In the genomic region with DNA sequence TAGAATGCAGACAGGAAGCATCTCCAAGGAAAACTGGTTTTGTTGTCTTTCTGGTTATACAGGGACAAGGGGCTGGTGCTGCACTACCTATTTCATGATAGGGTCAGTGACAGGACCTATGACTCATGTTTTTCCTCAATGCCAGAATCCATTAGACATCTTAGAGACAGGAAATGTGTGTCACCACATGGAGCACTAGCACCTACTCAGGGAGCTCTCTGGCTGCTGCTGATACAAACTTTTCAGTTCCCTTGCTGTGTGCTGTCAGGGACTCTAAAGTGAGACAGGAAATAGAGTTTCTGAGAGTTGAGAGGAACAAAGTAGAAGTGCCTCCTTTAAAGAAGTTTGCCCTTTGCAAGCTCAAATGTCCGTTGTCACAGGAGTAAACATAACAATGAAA, we compare ENCODE assay signal across 18 mouse cellular contexts. TPM values are rescaled to one million over a fixed set of nuclear protein-coding genes. Genes with fewer than 3 reads are reported as not detected.
A peak's percentile ranks its signal among the peaks of the same experiment; 100 is the strongest.
DNase-seq lines count a peak whose midpoint lies in the region; ATAC-seq and TF ChIP-seq lines count a peak whose summit lies in the region.
"Had no signal": no experiment of that assay in that cellular context is flagged by ENCODE, and none has a peak within 500 bp of the region (broad histone marks: within the 10 kb centered on the region; RNA-seq: fewer than 3 reads in every experiment).

No protein-coding gene starts in this region.

- H3K4me2 ChIP-seq in heart, embryonic 13.5 days = no peak overlapping the region
- H3K4me2 ChIP-seq: embryonic facial prominence, embryonic 12.5 days; hindbrain, embryonic 15.5 days; limb, embryonic 13.5 days; midbrain, embryonic 12.5 days had no signal

- 0 out of 2 replicates have a peak overlapping the region, but pooled peaks have one; percentile 24 for H3K27ac ChIP-seq in heart, embryonic 13.5 days (replicated peaks)
- H3K27ac ChIP-seq in thymus, adult 2 months (ENCODE audit: control insufficient read depth, insufficient read depth, low read length) = no peak overlapping the region
- H3K27ac ChIP-seq: embryonic facial prominence, embryonic 12.5 days; heart, adult 2 months; hindbrain, embryonic 15.5 days; limb, embryonic 13.5 days; midbrain, embryonic 12.5 days had no signal

- H3K27me3 ChIP-seq in heart, embryonic 13.5 days (replicated peaks) = no peaks in the 10 kb centered on the region
- H3K27me3 ChIP-seq in thymus, adult 2 months (ENCODE audit: control insufficient read depth, insufficient read depth, low read length) = no peaks in the 10 kb centered on the region
- H3K27me3 ChIP-seq: embryonic facial prominence, embryonic 12.5 days; hindbrain, embryonic 15.5 days; limb, embryonic 13.5 days; midbrain, embryonic 12.5 days had no signal

- H3K9ac ChIP-seq in heart, embryonic 13.5 days = no peak overlapping the region
- H3K9ac ChIP-seq: embryonic facial prominence, embryonic 12.5 days; hindbrain, embryonic 15.5 days; limb, embryonic 13.5 days; midbrain, embryonic 12.5 days had no signal

- ATAC-seq in heart, embryonic 13.5 days (ENCODE audit: extremely low read depth, insufficient number of reproducible peaks, low FRiP score, low TSS enrichment) = no peak
- ATAC-seq in megakaryocyte, adult 5-6 weeks (ENCODE audit: poor library complexity, severe bottlenecking) = peak; percentile 6; the same call in 1 of the 2 replicates

- intact Hi-C loops in heart, postnatal 25 days (cut with DNase I) = no loop called here

- TF ChIP-seq CTCF in thymus, adult 2 months (IDR thresholded peaks at IDR 0.05; ENCODE audit: borderline replicate concordance, control insufficient read depth, extremely low read depth, insufficient read depth, low read length, poor library complexity) = no peak

- H3K4me1 ChIP-seq in heart, embryonic 13.5 days = 0 out of 2 replicates have a peak, but pooled peaks cover 7% of the 10 kb centered on the region
- peaks cover 11% of the 10 kb centered on the region for H3K4me1 ChIP-seq in thymus, adult 2 months (replicated peaks; ENCODE audit: control insufficient read depth, insufficient read depth, low read length)
- H3K4me1 ChIP-seq: embryonic facial prominence, embryonic 12.5 days; hindbrain, embryonic 15.5 days; limb, embryonic 13.5 days; midbrain, embryonic 12.5 days had no signal

- DNase-seq in heart, postnatal 25 days (ENCODE audit: low spot score) = no peak
- DNase-seq in A20 (ENCODE audit: low read depth, low spot score) = peak; percentile 40
- DNase-seq in T-cell, adult 2 months (ENCODE audit: low spot score) = peak; percentile 17
- no peak for DNase-seq in layer of hippocampus, postnatal 25 days (ENCODE audit: extremely low spot score in 1 of 2, low spot score in 1 of 2)
- no peak for DNase-seq in thymus, adult 2 months
- DNase-seq: adrenal gland, postnatal 10 days; cerebellum, postnatal 10 days; heart, adult 2 months; kidney, adult 9 months; right cerebral cortex, postnatal 25 days; thymus, postnatal 4 days had no signal

- no peak for TF ChIP-seq POLR2A in thymus, adult 2 months (IDR thresholded peaks at IDR 0.05; ENCODE audit: control insufficient read depth, extremely low read depth, insufficient read depth, low read length, poor library complexity)

- 19% methylated on average over 1 of the region's 1 CpGs for whole genome bisulfite sequencing in heart, embryonic 13.5 days
- WGBS in thymus, adult 2 months = 8% methylated on average over 1 of the region's 1 CpGs

- no peaks in the 10 kb centered on the region for H3K36me3 ChIP-seq in heart, embryonic 13.5 days
- H3K36me3 ChIP-seq in thymus, adult 2 months (ENCODE audit: control insufficient read depth, insufficient read depth, low read length) = no peaks in the 10 kb centered on the region
- H3K36me3 ChIP-seq: embryonic facial prominence, embryonic 12.5 days; hindbrain, embryonic 15.5 days; limb, embryonic 13.5 days; midbrain, embryonic 12.5 days had no signal

- no peak overlapping the region for H3K4me3 ChIP-seq in heart, embryonic 13.5 days
- H3K4me3 ChIP-seq in thymus, adult 2 months (ENCODE audit: control insufficient read depth, insufficient read depth, low read length) = no peak overlapping the region
- H3K4me3 ChIP-seq: embryonic facial prominence, embryonic 12.5 days; heart, adult 2 months; hindbrain, embryonic 15.5 days; limb, embryonic 13.5 days; midbrain, embryonic 12.5 days; myocyte had no signal

- no peaks in the 10 kb centered on the region for H3K9me3 ChIP-seq in heart, embryonic 13.5 days
- H3K9me3 ChIP-seq: embryonic facial prominence, embryonic 12.5 days; hindbrain, embryonic 15.5 days; limb, embryonic 13.5 days; midbrain, embryonic 12.5 days had no signal

RNA-seq across cellular contexts. Expression of gene Gtpbp4, which starts 31.4 kb away (rescaled TPM):
- 48.4 and 57.7 TPM in 2 replicates for polyA plus RNA-seq in heart, embryonic 13.5 days (2015; fragmentation: Nextera tagmentation; extraction: Ambion mirVana)
- total RNA-seq in heart, postnatal 25 days (2021) = 10 to 100 TPM; 38.4 to 40.2 TPM
- total RNA-seq in megakaryocyte, adult 5-6 weeks (2015) = 34.7 and 35.2 TPM in 2 replicates
- 45.2 and 50.9 TPM in 2 replicates for total RNA-seq in megakaryocyte, adult 5-6 weeks (2017)
- 10 to 100 TPM; 39.1 to 39.3 TPM for total RNA-seq in layer of hippocampus, postnatal 25 days (2021)
- polyA plus RNA-seq in thymus, adult 2 months (2012; rRNA removed) = 12.2 and 12.9 TPM in 2 replicates

Comparison
In these comparisons a context has a peak if more than half of its experiments do, and no peak if none do; other contexts are left out.
1. DNase-seq: peak in A20 (single experiment) and T-cell, adult 2 months (single experiment); none in heart, postnatal 25 days (single experiment), layer of hippocampus, postnatal 25 days (0 of 2) and thymus, adult 2 months (single experiment).